ENCODE assay signal across 34 mouse cellular contexts in genomic region chr2:145948402-145948954, GRCm38 (mm10). TPM values are rescaled to one million over a fixed set of nuclear protein-coding genes. Genes with fewer than 3 reads are reported as not detected.
DNase-seq lines count a peak whose midpoint lies in the region; ATAC-seq and TF ChIP-seq lines count a peak whose summit lies in the region.
"Had no signal": no experiment of that assay in that cellular context is flagged by ENCODE, and none has a peak within 500 bp of the region (broad histone marks: within the 10 kb centered on the region; RNA-seq: fewer than 3 reads in every experiment).

No protein-coding gene starts in this region.

- H3K4me2 ChIP-seq in midbrain, embryonic 11.5 days: no peak overlapping the region
- H3K4me2 ChIP-seq in midbrain, postnatal 0 days (ENCODE audit: low read depth, low read length, poor library complexity, severe bottlenecking): no peak overlapping the region
- H3K4me2 ChIP-seq: embryonic facial prominence, embryonic 12.5 days; heart, embryonic 12.5 days; intestine, embryonic 15.5 days; limb, embryonic 15.5 days; liver, embryonic 13.5 days had no signal

- no peaks in the 10 kb centered on the region for H3K36me3 ChIP-seq in midbrain, embryonic 11.5 days (ENCODE audit: control insufficient read depth, insufficient read depth, low read length)
- H3K36me3 ChIP-seq in midbrain, postnatal 0 days (ENCODE audit: insufficient read depth, low read length): no peaks in the 10 kb centered on the region
- H3K36me3 ChIP-seq: embryonic facial prominence, embryonic 12.5 days; forebrain, embryonic 10.5 days; heart, embryonic 12.5 days; intestine, embryonic 15.5 days; limb, embryonic 15.5 days; liver, embryonic 13.5 days had no signal

- no peak overlapping the region for H3K9ac ChIP-seq in midbrain, embryonic 11.5 days (ENCODE audit: low read length)
- H3K9ac ChIP-seq in midbrain, postnatal 0 days (replicated peaks; ENCODE audit: low read length, poor library complexity, severe bottlenecking): no peak overlapping the region
- H3K9ac ChIP-seq: embryonic facial prominence, embryonic 12.5 days; heart, embryonic 12.5 days; intestine, embryonic 15.5 days; limb, embryonic 15.5 days; liver, embryonic 13.5 days had no signal

- H3K27me3 ChIP-seq in midbrain, embryonic 11.5 days (ENCODE audit: control insufficient read depth, insufficient read depth, low read length): no peaks in the 10 kb centered on the region
- no peaks in the 10 kb centered on the region for H3K27me3 ChIP-seq in midbrain, postnatal 0 days (ENCODE audit: insufficient read depth, low read length)
- H3K27me3 ChIP-seq: embryonic facial prominence, embryonic 12.5 days; heart, embryonic 12.5 days; intestine, embryonic 15.5 days; limb, embryonic 15.5 days had no signal

- WGBS in midbrain, embryonic 11.5 days: 42% methylated on average over 7 of the region's 7 CpGs
- WGBS in midbrain, postnatal 0 days: 44% methylated on average over 7 of the region's 7 CpGs

- H3K4me3 ChIP-seq in midbrain, embryonic 11.5 days (ENCODE audit: low read depth, low read length): no peak overlapping the region
- H3K4me3 ChIP-seq in midbrain, postnatal 0 days (ENCODE audit: low read depth, low read length): no peak overlapping the region
- H3K4me3 ChIP-seq: embryonic facial prominence, embryonic 12.5 days; forebrain, embryonic 10.5 days; gastrocnemius, adult 2 months; heart, adult 2 months; heart, embryonic 12.5 days; intestine, embryonic 15.5 days; limb, embryonic 15.5 days; liver, embryonic 13.5 days had no signal

- DNase-seq in adrenal gland, adult 2 months: peak; percentile 48
- no peak for DNase-seq in adrenal gland, adult 18-20 months (ENCODE audit: low spot score in 2 of 2)
- peak; percentile 84 for DNase-seq in midbrain, embryonic 11.5 days (ENCODE audit: low spot score, missing footprints)
- DNase-seq in midbrain, postnatal 0 days (ENCODE audit: low spot score): no peak
- DNase-seq in Muller cell, postnatal 12 days (ENCODE audit: inconsistent ontology term): peak; percentile 92
- peak; percentile 13 for DNase-seq in mesoderm, embryonic 11.5 days (ENCODE audit: low read depth, low spot score)
- no peak for DNase-seq in gastrocnemius, postnatal 10 days
- DNase-seq in spleen, postnatal 14 days (ENCODE audit: low spot score in 2 of 2): no peak
- DNase-seq: cerebellum, adult 11-12 months; cerebellum, adult 9-11 months; gastrocnemius, adult 2 months; heart, adult 2 months; heart, postnatal 4 days; kidney, adult 2 months; kidney, postnatal 4 days; liver, embryonic 13.5 days; lung, adult 18-20 months; lung, postnatal 10 days; right cerebral cortex, postnatal 14 days; thymus, postnatal 14 days had no signal

- H3K9me3 ChIP-seq in midbrain, embryonic 11.5 days (ENCODE audit: control insufficient read depth, low read length): no peaks in the 10 kb centered on the region
- no peaks in the 10 kb centered on the region for H3K9me3 ChIP-seq in midbrain, postnatal 0 days (ENCODE audit: low read length)
- H3K9me3 ChIP-seq: embryonic facial prominence, embryonic 12.5 days; forebrain, embryonic 10.5 days; heart, embryonic 12.5 days; intestine, embryonic 15.5 days; limb, embryonic 15.5 days; liver, embryonic 13.5 days had no signal

- no peak for TF ChIP-seq CTCF in midbrain, postnatal 0 days (IDR thresholded peaks at IDR 0.05)

- H3K27ac ChIP-seq in midbrain, embryonic 11.5 days (ENCODE audit: low read depth, low read length): no peak overlapping the region
- no peak overlapping the region for H3K27ac ChIP-seq in midbrain, postnatal 0 days (ENCODE audit: low read depth, low read length)
- H3K27ac ChIP-seq: embryonic facial prominence, embryonic 12.5 days; forebrain, embryonic 10.5 days; gastrocnemius, adult 2 months; heart, adult 2 months; hindbrain, postnatal 0 days; intestine, embryonic 15.5 days; kidney, postnatal 0 days; limb, embryonic 15.5 days; liver, embryonic 13.5 days; macrophage had no signal

- ATAC-seq in midbrain, embryonic 11.5 days (ENCODE audit: low FRiP score): peak; percentile 51; the same call in 1 of the 2 replicates
- no peak for ATAC-seq in midbrain, postnatal 0 days (ENCODE audit: low FRiP score)
- ATAC-seq: activated CD4-positive, CD25-positive, alpha-beta regulatory T cell, adult 4 months; forebrain, embryonic 16.5 days; hindbrain, postnatal 0 days; intestine, embryonic 15.5 days had no signal

- H3K4me1 ChIP-seq in midbrain, embryonic 11.5 days (ENCODE audit: control insufficient read depth, insufficient read depth, low read length): peaks cover 21% of the 10 kb centered on the region
- H3K4me1 ChIP-seq in midbrain, postnatal 0 days (ENCODE audit: insufficient read depth, low read length): peaks cover 3% of the 10 kb centered on the region; the same call in 1 of the 2 replicates
- H3K4me1 ChIP-seq: heart, embryonic 12.5 days; intestine, embryonic 15.5 days; limb, embryonic 15.5 days; liver, embryonic 13.5 days had no signal

RNA-seq across cellular contexts. Expression of gene Crnkl1, which starts 13.7 kb away (rescaled TPM):
- total RNA-seq in adrenal gland, adult 2 months (2021): 10 to 100 TPM; 28.2 to 28.9 TPM
- polyA plus RNA-seq in adrenal gland, adult 2 months (2012; rRNA removed): 6.6 and 7.5 TPM in 2 replicates
- total RNA-seq in adrenal gland, adult 18-20 months (2021): 10 to 100 TPM; 22.4 to 22.6 TPM
- polyA plus RNA-seq in midbrain, embryonic 11.5 days (2014; fragmentation: Nextera tagmentation; extraction: Ambion mirVana): 44.2 and 46.6 TPM in 2 replicates
- total RNA-seq in midbrain, postnatal 0 days (2014; rRNA removed): 13.7 and 16.2 TPM in 2 replicates
- 13.2 and 15.5 TPM in 2 replicates for polyA plus RNA-seq in midbrain, postnatal 0 days (2015; fragmentation: Nextera tagmentation; extraction: Ambion mirVana)
- 10 to 100 TPM; 14.7 to 17.3 TPM for total RNA-seq in gastrocnemius, postnatal 10 days (2021)

RNA-seq across cellular contexts. Expression of gene Cfap61, which starts 13.9 kb away (rescaled TPM):
- 10 to 100 TPM; 47.1 to 57.1 TPM for total RNA-seq in adrenal gland, adult 2 months (2021)
- 36.1 and 37.0 TPM in 2 replicates for polyA plus RNA-seq in adrenal gland, adult 2 months (2012; rRNA removed)
- 10 to 100 TPM; 27.2 to 30.4 TPM for total RNA-seq in adrenal gland, adult 18-20 months (2021)
- polyA plus RNA-seq in midbrain, embryonic 11.5 days (2014; fragmentation: Nextera tagmentation; extraction: Ambion mirVana): 0.87 and 1.2 TPM in 2 replicates
- total RNA-seq in midbrain, postnatal 0 days (2014; rRNA removed): 2.5 and 4.9 TPM in 2 replicates
- 2.7 and 3.7 TPM in 2 replicates for polyA plus RNA-seq in midbrain, postnatal 0 days (2015; fragmentation: Nextera tagmentation; extraction: Ambion mirVana)
- under 1 TPM in 1 of 2 experiments, not detected in 1; 0.31 TPM for total RNA-seq in gastrocnemius, postnatal 10 days (2021)
- total RNA-seq: gastrocnemius, adult 2 months; gastrocnemius, postnatal 4 days; megakaryocyte-erythroid progenitor cell, adult 5-6 weeks; MEL had no signal
- polyA plus RNA-seq: activated CD4-positive, CD25-positive, alpha-beta regulatory T cell, adult 4 months; macrophage; urinary bladder, adult 2 months had no signal

RNA-seq across cellular contexts. Expression of gene Naa20, which starts 46.6 kb away (rescaled TPM):
- 10 to 100 TPM; 47.3 to 64.1 TPM for total RNA-seq in adrenal gland, adult 2 months (2021)
- polyA plus RNA-seq in adrenal gland, adult 2 months (2012; rRNA removed): 9.0 and 14.0 TPM in 2 replicates
- 10 to 100 TPM; 50.6 to 59.5 TPM for total RNA-seq in adrenal gland, adult 18-20 months (2021)
- polyA plus RNA-seq in midbrain, embryonic 11.5 days (2014; fragmentation: Nextera tagmentation; extraction: Ambion mirVana): 147 and 151 TPM in 2 replicates
- 106 and 129 TPM in 2 replicates for total RNA-seq in midbrain, postnatal 0 days (2014; rRNA removed)
- polyA plus RNA-seq in midbrain, postnatal 0 days (2015; fragmentation: Nextera tagmentation; extraction: Ambion mirVana): 153 and 160 TPM in 2 replicates
- total RNA-seq in gastrocnemius, postnatal 10 days (2021): 10 to 100 TPM; 58.8 to 59.0 TPM

Comparison
In these comparisons a context has a peak if more than half of its experiments do, and no peak if none do; other contexts are left out.
1. DNase-seq: peak in adrenal gland, adult 2 months (single experiment), midbrain, embryonic 11.5 days (single experiment), Muller cell, postnatal 12 days (single experiment) and mesoderm, embryonic 11.5 days (single experiment); none in adrenal gland, adult 18-20 months (0 of 2), midbrain, postnatal 0 days (single experiment), gastrocnemius, postnatal 10 days (single experiment) and spleen, postnatal 14 days (0 of 2).